Mouse (Mus musculus) kidney, adult 11 months (tissue): ENCODE measurements around the gene Gm20388.
A peak's percentile ranks its signal among the peaks of the same experiment; 100 is the strongest.

Source experiments
- DNase-seq: peaks from one replicate; pipeline ENCODE4 v3.0.0; 2022

Gm20388 gene

GRCm38 (mm10) chr8:122245161-122245560, 2334.5 kb downstream of the Gm20388 start:
- DNase-seq = no peak

GRCm38 (mm10) chr8:122246257-122247211, 2335.9 kb downstream of the Gm20388 start:
- DNase-seq = no peak

GRCm38 (mm10) chr8:122251739-122252138, 2341.1 kb downstream of the Gm20388 start:
- DNase-seq = no peak

GRCm38 (mm10) chr8:122252366-122252765, 2341.7 kb downstream of the Gm20388 start:
- no peak for DNase-seq

- no peak for DNase-seq
Observed at GRCm38 (mm10) chr8:122259351-122259750, 2348.7 kb downstream of the Gm20388 start.

GRCm38 (mm10) chr8:122260755-122261154, 2350.1 kb downstream of the Gm20388 start:
- DNase-seq = no peak

- no peak for DNase-seq
Observed at GRCm38 (mm10) chr8:122262835-122263234, 2352.2 kb downstream of the Gm20388 start.

- no peak for DNase-seq
Observed at GRCm38 (mm10) chr8:122264243-122264642, 2353.6 kb downstream of the Gm20388 start.

GRCm38 (mm10) chr8:122265522-122265921, 2354.9 kb downstream of the Gm20388 start:
- no peak for DNase-seq

- no peak for DNase-seq
Observed at GRCm38 (mm10) chr8:122266867-122267266, 2356.2 kb downstream of the Gm20388 start.

GRCm38 (mm10) chr8:122268861-122269260, 2358.2 kb downstream of the Gm20388 start:
- DNase-seq = no peak

GRCm38 (mm10) chr8:122269404-122269803, 2358.8 kb downstream of the Gm20388 start:
- peak; percentile 66 for DNase-seq

GRCm38 (mm10) chr8:122270555-122270954, 2359.9 kb downstream of the Gm20388 start:
- DNase-seq = no peak

GRCm38 (mm10) chr8:122273152-122273551, 2362.5 kb downstream of the Gm20388 start:
- peak; percentile 61 for DNase-seq

- no peak for DNase-seq
Observed at GRCm38 (mm10) chr8:122273826-122274225, 2363.2 kb downstream of the Gm20388 start.

- no peak for DNase-seq
Observed at GRCm38 (mm10) chr8:122274651-122275391, 2364.2 kb downstream of the Gm20388 start.

GRCm38 (mm10) chr8:122276308-122276707, 2365.7 kb downstream of the Gm20388 start:
- DNase-seq = no peak

- DNase-seq = no peak
Observed at GRCm38 (mm10) chr8:122277204-122277995, 2366.8 kb downstream of the Gm20388 start.

- DNase-seq = no peak
Observed at GRCm38 (mm10) chr8:122280156-122280555, 2369.5 kb downstream of the Gm20388 start.

- peak; percentile 43 for DNase-seq
Observed at GRCm38 (mm10) chr8:122280588-122281316, 2370.1 kb downstream of the Gm20388 start.

- peak; percentile 99 for DNase-seq
Observed at GRCm38 (mm10) chr8:122281317-122282034, 2370.8 kb downstream of the Gm20388 start.

- DNase-seq = no peak
Observed at GRCm38 (mm10) chr8:122282035-122282358, 2371.4 kb downstream of the Gm20388 start, which contains the start of gene Zfpm1. TSS of gene Zfpm1 (plus strand) at chr8:122282141.
